Mouse (Mus musculus): ENCODE results near the gene Naa16.
A peak's percentile ranks its signal among the peaks of the same experiment; 100 is the strongest.
"Not testable (repeated sequence)": the region's sequence is repeated elsewhere in the genome, so short reads cannot be mapped to it uniquely, and the experiment has no call there.

The Naa16 gene

DNA sequence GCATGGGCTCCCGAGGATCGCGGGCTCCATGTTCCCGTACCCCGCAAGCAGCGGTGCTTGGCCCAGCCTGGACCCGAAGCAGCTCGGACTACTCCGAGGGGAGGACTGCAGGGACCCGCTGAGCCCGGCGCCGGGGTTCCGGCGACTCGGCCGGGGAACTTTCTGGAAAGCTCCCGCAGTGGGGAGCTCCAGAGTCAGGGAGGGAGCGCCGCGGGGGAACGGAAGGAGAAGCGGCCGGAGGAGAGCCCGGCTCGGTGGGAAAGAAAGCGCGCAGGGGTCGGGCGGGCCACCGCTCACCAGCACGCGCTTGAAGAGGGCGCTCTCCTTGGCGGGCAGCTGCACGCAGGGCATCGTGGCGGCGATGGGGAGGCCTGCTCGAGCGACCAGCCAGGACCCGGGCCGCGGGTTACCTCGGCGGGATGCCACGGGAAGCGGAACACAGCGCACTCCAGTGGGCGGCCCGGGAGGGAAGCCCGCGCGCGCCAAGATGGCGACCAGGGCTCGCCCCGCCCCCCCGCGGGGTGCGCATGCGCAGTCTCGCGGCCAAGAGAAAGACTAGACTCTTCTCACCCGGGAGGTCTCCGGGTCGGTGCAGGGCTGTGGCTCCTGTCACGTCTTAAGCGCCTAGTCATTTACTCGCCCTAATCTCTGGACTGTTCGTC is at the start of gene Naa16:
Naa16 (minus strand) TSS at position 514 of the 662 bp plus-strand sequence.
- peak; percentile 89 for DNase-seq (ENCODE audit: low read depth)

DNA sequence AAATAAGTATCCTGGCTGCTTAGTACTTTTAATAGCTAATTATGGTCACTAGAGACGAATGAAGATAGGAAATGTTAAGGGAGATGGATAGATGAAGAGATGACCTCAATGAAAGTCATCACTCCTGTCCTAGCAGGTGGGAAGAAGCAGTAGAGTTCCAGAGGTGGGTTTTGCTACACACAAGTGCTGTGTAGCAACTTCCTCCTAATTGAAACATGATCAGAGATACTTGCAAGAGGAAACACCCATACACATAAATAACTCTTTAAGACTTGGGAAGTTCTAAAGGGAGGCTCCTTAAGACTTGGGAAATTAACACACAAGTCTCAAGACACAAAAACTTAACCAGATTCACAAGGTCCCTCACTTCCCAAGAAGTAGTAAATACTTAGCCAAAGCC is 43.5 kb upstream of the Naa16 start:
- no peak for DNase-seq (ENCODE audit: low read depth)

GRCm38 (mm10) chr14:79426730-79427365 is 36.3 kb upstream of the Naa16 start:
- DNase-seq (ENCODE audit: low read depth), result not testable (repeated sequence)

DNA sequence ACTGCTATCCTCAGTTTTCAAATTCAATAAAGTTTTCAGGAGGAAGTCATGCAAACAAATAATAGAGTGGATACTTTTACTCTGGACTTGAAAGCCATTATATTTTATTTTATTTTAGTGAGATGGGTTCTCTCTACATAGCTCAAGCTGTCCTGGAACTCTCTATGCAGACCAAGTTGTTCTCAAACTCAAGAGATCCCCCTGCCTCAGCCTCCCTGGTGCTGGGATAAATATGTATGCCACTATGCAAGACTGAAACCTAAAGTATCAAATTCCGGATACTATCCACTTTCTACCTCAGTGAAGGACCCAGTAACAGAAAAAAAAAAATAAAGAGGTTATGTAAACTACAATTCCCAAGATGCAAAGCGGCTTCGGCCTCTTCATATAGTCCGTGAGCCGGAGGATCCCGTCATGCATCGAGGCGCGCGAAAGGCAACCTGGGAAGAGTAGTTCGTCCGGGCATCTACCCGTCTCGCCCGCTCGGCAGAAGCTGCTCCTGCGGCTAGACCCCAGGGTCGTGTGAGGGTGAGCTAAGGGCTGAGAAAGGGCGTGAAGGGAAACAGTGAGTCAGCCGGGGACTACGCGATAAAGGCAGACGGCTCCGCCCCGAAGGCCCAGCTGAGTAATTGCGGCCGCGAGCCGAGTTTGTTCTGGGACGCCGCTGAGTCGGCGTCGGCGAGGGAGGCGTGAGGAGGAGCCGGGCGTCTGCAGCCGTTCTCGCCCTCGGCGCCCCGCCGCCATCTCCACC is 35.6 kb upstream of the Naa16 start, which contains the start of gene Kbtbd7:
Kbtbd7 (plus strand) TSS at position 533 of the 751 bp plus-strand sequence.
- DNase-seq (ENCODE audit: low read depth), result peak; percentile 94

DNA sequence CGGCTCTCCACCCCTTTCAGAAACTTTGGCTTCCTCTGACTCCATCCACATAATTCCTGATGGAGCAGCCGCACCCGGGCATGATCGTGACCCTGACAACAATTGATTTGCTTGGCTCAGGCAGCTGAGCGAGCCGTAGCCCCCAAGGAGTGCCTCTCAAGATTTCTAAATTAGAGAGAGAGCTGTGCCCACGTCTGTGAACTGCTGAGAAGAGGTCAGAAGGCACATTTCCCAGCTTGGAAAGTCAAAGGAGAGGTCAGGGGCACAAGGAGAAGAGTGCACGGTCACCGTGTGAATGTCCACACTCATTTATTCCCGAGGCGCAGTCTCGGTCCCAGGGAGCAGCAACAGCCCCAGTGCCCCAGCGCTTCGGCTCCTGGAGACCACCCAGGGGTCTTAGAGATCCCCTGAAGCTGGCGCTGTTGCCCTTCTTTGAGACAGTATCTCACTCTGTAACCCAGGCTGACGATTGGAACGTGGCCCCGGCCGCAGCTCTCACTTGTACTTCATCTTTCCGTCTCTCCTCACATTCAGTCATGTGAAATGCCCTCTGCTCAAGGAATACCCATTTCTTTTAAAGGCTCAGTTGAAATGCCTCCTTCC is 29.6 kb upstream of the Naa16 start:
- no peak for DNase-seq (ENCODE audit: low read depth)

DNA sequence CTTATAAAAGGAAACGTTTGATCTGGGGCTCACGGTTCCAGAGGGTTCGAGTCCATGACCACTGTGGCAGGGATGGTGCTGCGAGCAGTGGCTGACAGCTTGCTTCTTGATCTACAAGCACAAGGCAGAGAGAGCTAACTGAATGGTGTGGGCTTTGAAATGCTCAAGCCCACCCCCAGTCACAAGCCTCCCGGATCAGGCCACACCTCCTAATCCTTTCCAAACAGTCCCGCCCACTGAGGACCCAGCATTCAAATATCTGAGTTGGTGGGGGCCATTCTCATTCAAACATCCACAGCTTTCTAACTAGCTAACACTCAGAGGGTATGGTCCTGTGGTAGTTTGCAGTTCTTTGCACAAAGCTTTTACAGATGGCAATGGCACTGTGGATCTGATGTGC is 22.5 kb upstream of the Naa16 start:
- DNase-seq (ENCODE audit: low read depth), result no peak

DNA sequence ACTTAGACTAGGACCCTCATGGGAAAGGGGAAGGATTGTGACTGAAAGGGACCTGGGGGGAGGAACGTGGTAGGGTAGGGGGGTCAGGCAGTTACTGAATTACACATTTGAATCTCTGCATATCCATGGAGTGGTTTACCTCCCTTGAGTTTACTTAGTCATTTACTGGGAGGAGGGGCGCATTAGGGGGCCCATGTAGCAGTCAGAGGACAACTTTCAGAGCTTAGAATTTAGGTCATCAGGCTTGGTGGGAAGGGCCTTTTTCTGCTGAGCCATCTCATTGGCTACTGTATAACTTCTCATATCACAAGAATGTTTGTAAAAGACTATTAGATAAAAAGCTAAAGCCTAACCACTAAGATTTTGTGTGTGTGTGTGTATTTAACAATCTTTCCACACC is 20.1 kb upstream of the Naa16 start:
- DNase-seq (ENCODE audit: low read depth), result no peak

DNA sequence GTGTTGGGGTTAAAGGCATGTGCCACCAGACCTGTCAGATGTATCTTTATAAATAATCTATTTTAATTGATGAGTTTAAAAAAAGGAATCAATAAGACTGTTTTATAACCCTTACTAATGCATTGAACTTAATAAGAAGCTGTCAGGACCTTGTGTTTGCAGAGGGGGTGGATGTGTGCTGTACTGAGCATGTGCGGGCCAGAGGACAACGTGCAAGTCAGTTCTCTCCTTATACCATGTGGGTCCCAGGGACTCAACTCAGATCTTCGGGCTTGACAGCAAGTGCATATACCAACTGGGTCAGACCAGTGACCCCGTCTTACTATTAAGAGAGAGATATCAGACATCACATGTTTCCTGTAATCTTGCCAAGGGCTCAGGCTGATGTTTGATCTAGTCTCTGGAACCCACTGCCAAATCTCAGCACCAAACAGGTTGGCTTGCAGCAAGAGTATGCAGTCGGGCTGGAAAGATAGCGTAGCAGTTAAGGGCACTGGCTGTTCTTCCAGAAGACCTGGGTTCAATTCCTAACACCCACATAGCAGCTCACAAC is 18.8 kb upstream of the Naa16 start:
- no peak for DNase-seq (ENCODE audit: low read depth)

- DNase-seq (ENCODE audit: low read depth), result no peak
Observed at GRCm38 (mm10) chr14:79407641-79408040, 17.1 kb upstream of the Naa16 start.

DNA sequence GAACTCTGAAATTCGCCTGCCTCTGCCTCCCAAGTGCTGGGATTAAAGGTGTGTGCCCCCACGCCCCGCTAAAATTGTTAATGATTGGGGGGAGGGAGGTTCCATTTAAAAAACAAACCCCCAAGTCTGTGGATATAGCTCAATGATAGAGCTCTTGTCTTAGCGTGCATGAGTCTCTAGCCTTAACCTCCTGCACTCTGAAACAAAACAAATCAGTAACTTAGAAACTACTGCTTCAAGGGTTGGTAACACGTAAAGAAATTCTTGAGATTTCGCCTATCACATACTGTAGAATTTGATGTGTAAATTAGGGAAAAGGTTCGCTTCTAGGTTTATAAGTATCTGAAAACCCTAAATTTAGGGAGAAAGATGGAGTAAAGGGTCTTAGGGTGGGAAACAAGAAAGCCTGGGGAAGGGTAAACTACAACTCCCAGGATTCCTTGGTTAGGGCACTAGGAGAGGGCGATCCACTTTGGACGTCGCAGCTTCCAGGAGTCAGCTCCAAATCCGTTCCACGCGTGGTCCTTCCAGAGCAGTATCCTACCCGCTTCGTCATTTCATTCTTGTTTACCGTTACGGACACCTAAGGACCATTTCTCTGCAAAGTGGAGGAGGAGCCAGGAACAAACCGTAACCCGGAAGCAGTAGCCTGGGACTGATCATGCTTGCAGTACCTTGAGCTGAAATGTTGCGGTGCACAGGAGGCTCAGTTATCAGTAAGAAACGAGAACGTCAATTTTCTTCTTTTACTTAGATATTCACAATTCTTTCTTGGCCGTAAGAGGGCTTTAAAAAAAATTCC is 6.9 kb upstream of the Naa16 start, which contains the start of gene Mtrf1:
Mtrf1 (plus strand) TSS at position 452 of the 802 bp plus-strand sequence.
- DNase-seq (ENCODE audit: low read depth), result peak; percentile 43

GRCm38 (mm10) chr14:79394564-79394963 is 4.0 kb upstream of the Naa16 start:
- peak; percentile 67 for DNase-seq (ENCODE audit: low read depth)

DNA sequence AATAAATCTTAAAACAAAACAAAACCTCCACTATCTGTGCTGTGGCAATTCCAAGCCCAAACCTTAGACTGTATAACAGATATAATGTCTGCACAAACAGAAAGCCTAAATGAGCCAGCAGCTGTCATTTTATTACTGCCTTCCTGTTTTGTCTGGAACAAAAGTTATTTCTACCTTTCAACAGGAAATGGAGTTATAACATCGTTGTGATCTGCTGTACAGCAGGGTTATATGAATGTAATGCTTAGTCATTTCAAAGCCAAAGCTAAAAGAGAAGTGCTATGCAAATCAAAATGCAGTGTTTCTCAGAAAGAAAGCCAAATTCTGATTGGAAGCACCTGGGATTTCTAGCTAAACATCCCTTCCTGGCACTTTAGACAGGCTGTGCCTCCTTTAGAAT is 2.7 kb upstream of the Naa16 start:
- DNase-seq (ENCODE audit: low read depth), result no peak

- no peak for DNase-seq (ENCODE audit: low read depth)
Observed at GRCm38 (mm10) chr14:79389438-79390264, 927 bp downstream of the Naa16 start.

GRCm38 (mm10) chr14:79388304-79388703 is 2.3 kb downstream of the Naa16 start:
- DNase-seq (ENCODE audit: low read depth), result no peak

DNA sequence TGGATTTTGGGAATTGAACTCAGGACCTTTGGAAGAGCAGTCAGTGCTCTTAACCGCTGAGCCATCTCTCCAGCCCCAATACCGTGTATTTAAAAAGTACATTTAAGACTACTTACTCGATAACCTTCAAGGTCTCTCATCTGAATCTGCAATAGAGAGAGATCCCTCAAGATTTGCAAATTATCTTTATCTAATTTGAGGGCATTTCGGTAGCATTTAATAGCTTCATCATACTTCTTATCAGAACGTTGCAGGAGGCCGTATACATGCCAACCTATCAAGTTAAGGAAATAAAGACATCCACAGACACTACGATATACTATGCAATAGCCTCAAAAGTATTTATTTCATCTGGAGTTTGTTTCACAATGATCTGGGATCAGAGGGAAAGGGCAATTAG is 7.5 kb downstream of the Naa16 start:
- DNase-seq (ENCODE audit: low read depth), result no peak

GRCm38 (mm10) chr14:79377041-79377440 is 13.5 kb downstream of the Naa16 start:
- no peak for DNase-seq (ENCODE audit: low read depth)

GRCm38 (mm10) chr14:79358055-79358454 is 32.5 kb downstream of the Naa16 start:
- no peak for DNase-seq (ENCODE audit: low read depth)

DNA sequence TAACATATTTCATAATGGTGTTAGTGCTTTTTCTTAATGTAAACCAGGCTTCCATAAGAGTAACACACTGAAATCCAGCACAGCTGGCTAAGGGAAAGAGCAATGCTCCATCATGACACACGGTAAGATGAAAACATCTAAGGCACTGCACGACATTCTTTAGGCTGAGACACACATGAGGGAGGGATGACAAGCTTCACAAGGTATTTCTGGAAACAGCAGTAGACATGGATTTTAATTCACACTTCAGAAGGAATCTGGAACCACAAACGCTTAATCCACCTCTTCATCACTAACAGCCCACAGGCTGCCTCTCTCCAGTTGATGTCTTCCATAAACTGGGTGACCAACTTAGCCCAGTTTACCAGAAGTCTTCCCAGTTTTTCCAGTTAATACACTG is 44.2 kb downstream of the Naa16 start:
- DNase-seq (ENCODE audit: low read depth), result no peak

GRCm38 (mm10) chr14:79335613-79336012 is 55.0 kb downstream of the Naa16 start:
- no peak for DNase-seq (ENCODE audit: low read depth)

GRCm38 (mm10) chr14:79331936-79332335 is 58.6 kb downstream of the Naa16 start:
- no peak for DNase-seq (ENCODE audit: low read depth)

All from c-Kit-positive CD71-negative TER-119-negative erythroid progenitor cells, embryonic 14.5 days (primary cell).